Mouse (Mus musculus) frontal cortex, postnatal 14 days (tissue): Measurements from ENCODE around the gene Ccdc155.
"Not testable (repeated sequence)": the region's sequence is repeated elsewhere in the genome, so short reads cannot be mapped to it uniquely, and the experiment has no call there.

Experiments
- DNase-seq, 2 experiments: peaks; one replicate each; pipeline ENCODE4 v3.0.0; 2022; ENCODE audit warnings: low spot score in 2 of 2

The Ccdc155 gene

DNA sequence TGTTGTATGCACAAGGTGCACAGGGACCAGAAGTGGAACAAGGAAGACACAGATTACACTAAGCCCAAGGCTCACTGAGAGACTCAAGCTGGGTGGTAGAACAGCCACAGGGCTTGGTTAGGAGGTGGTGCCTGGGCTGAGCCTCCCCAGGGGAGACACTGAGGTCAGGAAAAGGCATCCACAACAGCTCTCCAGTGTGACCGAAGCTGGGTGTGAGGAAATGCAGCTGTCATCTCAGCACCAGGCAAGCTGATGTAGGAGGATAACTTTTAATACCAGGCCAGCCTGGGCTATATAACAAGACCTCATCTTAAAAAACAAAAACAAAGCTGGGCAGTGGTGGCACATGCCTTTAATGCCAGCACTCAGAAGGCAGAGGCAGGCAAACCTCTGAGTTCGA is 13.5 kb downstream of the Ccdc155 start:
- no peak for DNase-seq

GRCm38 (mm10) chr7:45190186-45190585 is 14.5 kb downstream of the Ccdc155 start:
- no peak for DNase-seq

DNA sequence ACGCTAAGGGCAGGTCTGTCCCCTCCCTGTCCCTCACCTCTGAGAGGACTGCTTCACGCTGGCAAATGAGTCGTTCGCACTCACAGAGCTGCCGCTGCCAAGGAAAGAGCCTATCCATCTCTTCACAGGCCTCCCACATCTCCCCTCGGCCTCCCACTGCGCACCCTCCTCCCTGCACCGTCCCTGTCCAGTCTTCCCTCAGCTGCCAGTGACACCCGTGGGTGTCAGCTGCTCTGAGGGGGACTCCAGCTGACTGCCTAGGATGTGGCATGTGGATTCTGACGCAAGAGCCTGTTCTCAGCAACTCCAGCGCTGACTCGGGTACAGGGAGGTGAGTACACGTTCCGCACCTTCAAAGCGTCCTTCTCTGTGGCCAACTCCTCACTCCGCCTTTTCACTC is 15.1 kb downstream of the Ccdc155 start:
- no peak for DNase-seq

GRCm38 (mm10) chr7:45185921-45186320 is 18.8 kb downstream of the Ccdc155 start:
- DNase-seq, result no peak

GRCm38 (mm10) chr7:45183672-45184071 is 21.0 kb downstream of the Ccdc155 start:
- no peak for DNase-seq

GRCm38 (mm10) chr7:45182606-45183005 is 22.1 kb downstream of the Ccdc155 start:
- no peak for DNase-seq

- DNase-seq, result peak; percentile 69 to 82
Observed at GRCm38 (mm10) chr7:45182199-45182601, 22.5 kb downstream of the Ccdc155 start.

GRCm38 (mm10) chr7:45181540-45181939 is 23.2 kb downstream of the Ccdc155 start:
- DNase-seq, result no peak

GRCm38 (mm10) chr7:45180896-45181477 is 23.7 kb downstream of the Ccdc155 start, which contains the start of gene Pth2:
Gene Pth2, plus strand, starts transcription at chr7:45180995.
- no peak for DNase-seq

GRCm38 (mm10) chr7:45179469-45179868 is 25.2 kb downstream of the Ccdc155 start, which contains the start of gene Gfy:
Gene Gfy, minus strand, starts transcription at chr7:45179569.
- no peak for DNase-seq

DNA sequence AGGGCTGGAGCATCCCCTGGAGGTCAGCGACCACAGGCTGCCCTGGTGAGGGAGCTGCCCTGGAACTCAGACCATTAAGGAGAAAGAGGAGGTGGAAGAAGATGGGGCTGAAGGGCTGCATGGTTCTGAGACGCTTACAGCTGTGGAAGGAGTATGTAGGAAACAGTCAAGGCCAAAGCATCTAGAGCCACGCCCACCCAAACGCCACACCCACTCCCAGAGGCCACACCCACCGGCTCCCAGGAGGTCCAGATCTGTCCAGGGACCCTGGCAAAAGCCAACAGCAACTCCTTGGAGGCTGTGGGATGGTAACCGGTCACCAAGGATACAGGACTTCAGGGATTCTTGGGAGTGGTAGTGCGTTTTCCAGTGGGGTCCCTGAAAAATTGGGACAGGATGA is 26.1 kb downstream of the Ccdc155 start:
- DNase-seq, result no peak

GRCm38 (mm10) chr7:45176356-45176755 is 28.3 kb downstream of the Ccdc155 start:
- DNase-seq, result no peak

GRCm38 (mm10) chr7:45175929-45176328 is 28.8 kb downstream of the Ccdc155 start:
- DNase-seq, result no peak

DNA sequence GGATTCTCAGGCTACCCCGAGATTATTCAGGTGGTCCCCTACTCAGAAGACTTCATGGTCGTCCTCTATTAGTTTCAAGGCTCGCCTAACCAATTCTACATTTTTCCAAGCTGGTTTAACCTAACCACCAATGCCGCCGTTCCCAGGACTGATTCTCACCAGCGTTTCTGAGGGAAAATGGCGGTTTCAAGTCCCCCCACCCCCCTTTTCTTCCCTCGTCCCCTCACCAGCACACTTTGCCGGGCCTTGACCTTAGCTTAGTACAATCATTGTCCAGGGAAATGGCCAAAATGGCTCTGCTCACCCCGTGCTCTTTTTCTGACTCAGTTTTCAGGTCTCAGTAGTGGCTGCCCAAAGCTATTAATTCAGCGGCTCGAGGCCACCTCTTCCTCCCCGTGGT is 29.3 kb downstream of the Ccdc155 start:
- DNase-seq, result no peak

GRCm38 (mm10) chr7:45174567-45175280 is 30.0 kb downstream of the Ccdc155 start:
- DNase-seq, result no peak

DNA sequence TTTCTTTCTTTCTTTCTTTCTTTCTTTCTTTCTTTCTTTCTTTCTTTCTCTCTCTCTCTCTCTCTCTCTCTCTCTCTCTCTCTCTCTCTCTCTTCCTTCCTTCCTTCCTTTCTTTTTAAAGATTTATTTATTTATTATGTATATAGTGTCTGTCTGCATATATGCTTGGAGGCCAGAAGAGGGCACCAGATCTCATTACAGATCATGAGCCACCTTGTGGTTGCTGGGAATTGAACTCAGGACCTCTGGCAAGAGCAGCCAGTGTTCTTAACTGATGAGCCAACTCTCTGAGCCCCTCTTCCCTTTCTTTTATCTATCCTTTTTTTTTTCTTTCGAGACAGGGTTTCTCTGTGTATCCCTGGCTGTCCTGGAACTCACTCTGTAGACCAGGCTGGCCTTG is 30.9 kb downstream of the Ccdc155 start:
- DNase-seq, result not testable (repeated sequence)

- no peak for DNase-seq
Observed at GRCm38 (mm10) chr7:45172974-45173373, 31.7 kb downstream of the Ccdc155 start.

GRCm38 (mm10) chr7:45169495-45169894 is 35.2 kb downstream of the Ccdc155 start:
- DNase-seq, result no peak

DNA sequence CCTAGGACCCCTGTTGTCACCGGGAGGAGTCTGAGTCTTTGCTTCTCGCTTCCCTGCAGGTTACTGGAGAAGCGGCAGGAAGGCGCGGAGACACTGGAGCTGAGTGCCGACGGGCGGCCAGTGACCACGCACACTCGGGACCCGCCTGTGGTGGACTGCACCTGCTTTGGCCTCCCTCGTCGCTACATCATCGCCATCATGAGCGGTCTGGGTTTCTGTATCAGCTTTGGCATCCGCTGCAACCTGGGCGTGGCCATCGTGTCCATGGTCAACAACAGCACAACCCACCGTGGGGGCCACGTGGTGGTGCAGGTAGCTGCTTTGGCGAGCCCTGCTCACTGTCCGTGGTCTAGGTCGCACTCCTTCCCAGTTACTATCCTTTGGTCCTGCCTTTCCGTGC is 36.0 kb downstream of the Ccdc155 start:
- DNase-seq, result no peak

DNA sequence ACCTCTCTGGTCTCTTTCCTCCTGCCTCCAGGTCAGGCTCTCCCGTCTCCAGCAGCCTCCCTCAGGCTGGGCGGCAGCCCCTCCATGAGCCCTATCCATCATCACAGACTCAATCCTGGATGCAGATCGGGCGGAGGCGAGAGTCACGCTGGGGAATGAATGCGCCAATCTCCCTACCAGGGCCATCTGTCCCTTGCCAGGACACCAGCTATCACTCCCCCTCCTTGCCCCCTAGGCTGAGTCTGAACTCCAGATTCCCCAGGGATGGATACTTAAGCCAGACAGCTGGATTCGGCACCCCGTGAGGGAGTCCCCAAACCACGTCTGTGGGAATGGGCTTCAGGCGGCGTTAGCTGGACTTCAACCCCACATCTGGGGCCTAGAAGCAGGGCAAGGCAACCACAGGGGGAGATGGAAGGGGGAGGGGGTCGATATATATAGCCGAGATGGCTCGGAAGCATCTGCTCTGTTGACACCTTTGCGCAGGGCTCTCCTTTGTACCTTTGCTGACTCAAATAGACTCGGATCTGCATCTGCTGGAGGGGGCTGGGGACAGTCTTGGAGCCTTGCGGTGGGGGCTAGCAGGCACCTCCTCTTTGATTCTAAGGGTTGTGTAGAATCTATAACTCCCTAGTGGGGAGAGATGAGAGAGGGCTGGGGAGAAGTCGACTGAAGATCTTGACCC is 36.8 kb downstream of the Ccdc155 start:
- DNase-seq, result no peak

GRCm38 (mm10) chr7:45166950-45167401 is 37.7 kb downstream of the Ccdc155 start:
- no peak for DNase-seq

GRCm38 (mm10) chr7:45165701-45166100 is 39.0 kb downstream of the Ccdc155 start:
- no peak for DNase-seq

DNA sequence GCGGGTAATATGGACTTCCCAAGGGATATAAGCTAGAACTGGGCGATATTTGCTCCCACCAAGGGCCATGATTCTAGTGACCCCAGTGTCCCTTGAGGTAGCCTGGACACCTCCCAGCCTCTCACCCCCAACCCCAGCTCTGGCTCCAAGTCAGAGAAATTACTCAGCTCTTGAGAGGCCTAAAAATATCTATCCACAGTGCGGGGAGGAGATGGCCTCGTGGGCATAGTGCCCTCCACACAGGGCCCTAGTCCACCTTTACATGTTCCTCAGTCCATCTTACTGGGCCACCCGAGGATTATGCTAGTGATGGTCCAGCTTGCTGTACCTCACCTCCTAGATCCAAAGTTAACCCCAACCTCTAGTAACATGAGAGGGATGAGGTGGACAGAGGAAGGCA is 39.9 kb downstream of the Ccdc155 start:
- no peak for DNase-seq
